Mouse (Mus musculus): Measurements from ENCODE around the gene Scarb1. TPM values are rescaled to one million over a fixed set of nuclear protein-coding genes. Genes with fewer than 3 reads are reported as not detected.

Gene Scarb1
- total RNA-seq, 1 experiment from 2014 or later = 1,988 TPM

DNA sequence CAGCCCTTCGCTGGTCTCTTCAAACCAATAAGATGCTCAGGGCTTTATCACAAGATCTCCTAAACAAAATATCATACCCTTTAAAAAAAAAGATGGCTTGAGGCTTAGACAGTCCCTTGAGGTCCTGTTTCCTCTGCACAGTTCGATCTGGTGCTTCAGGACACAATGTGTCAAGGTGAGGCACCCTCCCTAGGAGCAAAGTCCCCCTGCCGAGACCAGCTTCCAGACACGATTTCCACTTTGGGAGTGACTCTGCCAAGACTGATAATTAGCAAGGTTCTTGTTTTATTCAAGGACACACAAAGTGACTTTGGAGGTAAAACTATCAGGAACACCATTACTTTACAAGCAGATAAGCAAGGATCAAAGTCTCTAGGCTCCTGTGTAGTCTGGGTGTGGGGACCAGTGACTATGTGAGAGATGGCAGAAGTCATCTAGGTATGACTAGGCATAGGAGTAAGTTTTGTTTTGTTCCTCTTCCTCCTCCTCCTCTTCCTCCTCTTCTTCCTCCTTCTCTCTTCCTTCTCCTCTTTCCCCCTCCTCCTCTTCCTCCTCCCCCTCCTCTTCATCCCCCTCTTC is 24.0 kb upstream of the Scarb1 start:
- no peak for DNase-seq

GRCm38 (mm10) chr5:125363894-125364293 is 23.0 kb upstream of the Scarb1 start:
- peak; percentile 57 for DNase-seq

DNA sequence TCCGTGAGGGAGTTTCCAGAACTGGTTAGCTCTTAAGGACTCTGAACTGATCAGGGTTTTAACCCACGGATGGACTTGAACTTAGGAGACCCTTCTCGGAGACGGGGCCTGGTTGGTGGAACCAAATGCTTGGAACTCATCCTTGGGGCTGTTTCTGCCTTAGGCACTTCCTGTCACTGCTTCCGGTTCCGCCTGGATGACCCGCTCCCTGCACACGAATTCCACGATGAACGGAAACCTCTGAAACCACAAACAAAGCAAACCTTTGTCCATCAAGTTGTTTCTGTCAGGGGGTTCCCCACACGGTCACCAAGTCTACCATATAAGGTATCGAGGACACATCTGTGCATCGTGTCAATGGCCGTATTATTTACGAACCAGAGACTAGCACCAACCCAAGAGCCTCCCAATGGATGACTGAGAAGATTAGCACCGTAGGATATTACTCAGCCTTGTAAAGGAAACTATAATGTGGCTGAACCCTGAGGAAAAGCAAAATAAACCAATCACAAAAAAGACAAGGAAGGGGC is 20.2 kb upstream of the Scarb1 start:
- no peak for DNase-seq

DNA sequence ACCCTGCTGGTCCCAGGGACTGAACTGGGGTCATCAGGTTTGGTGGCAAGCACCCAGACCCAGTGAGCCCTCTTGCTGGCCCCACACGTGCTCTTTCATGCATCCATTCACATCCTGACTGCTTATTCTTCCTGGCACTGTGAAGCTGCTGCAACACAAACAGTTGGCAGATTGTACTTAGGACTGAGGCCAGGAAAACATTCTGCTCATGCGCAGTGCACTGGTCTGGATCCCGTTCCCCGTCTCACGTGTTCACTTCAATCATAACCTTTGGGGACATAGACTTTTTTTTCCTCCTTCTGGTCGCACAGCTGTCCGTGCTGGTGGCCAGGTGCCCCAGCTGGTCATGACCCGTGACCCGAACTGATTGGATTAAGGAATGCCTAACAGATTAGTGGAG is 19.7 kb upstream of the Scarb1 start:
- DNase-seq = no peak

- DNase-seq = no peak
These were observed 17.3 kb upstream of the Scarb1 start for GRCm38 (mm10) chr5:125358270-125358608.

DNA sequence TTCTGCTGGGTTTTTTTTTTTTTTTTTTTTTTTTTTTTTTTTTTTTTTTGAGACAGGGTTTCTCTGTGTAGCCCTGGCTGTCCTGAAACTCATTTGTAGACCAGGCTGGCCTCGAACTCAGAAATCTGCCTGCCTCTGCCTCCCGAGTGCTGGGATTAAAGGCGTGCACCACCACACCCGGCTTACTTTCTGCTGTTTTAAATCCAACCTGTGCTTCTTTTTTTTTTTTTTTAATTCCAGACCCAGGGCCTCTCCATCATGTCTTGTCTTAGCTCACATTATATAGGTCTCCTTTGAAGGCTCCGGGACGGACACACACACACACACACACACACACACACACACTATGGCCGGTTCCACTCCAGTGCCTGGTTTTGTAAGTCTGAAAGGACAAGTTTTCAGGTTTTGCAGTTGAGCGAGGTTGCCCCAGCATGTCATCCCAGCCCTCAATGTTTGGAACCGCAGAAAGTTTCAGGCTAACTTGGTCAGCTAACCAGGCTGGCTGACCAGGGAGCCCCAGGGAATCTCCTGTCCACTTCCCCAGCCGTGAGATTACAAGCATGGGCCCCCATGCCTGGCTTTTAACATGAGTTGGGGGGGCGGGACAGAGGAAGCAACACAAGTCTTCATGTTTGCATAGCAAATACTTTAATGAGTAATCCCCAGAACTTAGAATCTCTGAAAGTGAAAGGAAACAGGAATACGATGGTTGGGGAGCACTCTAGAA is 16.8 kb upstream of the Scarb1 start:
- DNase-seq = no peak

DNA sequence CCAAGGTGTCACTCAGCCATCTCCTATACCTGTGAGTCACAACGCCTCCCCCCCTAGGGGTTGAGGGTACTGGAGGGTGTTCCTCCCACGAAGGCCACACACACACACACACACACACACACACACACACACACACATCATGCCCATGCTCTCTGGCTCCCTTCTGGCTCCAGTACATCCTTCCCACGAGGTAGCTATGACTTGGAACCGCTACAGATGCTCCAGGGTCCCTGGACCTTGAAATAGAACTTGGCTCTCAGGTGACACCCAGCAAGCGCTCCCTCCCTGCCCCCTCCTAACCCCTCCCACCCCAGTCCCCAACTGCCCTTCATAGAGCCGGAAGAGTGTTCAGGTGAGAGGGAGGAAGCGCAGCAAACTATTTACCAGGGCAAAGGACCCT is 14.8 kb upstream of the Scarb1 start:
- DNase-seq = no peak

GRCm38 (mm10) chr5:125354885-125355492 is 14.1 kb upstream of the Scarb1 start:
- no peak for DNase-seq

DNA sequence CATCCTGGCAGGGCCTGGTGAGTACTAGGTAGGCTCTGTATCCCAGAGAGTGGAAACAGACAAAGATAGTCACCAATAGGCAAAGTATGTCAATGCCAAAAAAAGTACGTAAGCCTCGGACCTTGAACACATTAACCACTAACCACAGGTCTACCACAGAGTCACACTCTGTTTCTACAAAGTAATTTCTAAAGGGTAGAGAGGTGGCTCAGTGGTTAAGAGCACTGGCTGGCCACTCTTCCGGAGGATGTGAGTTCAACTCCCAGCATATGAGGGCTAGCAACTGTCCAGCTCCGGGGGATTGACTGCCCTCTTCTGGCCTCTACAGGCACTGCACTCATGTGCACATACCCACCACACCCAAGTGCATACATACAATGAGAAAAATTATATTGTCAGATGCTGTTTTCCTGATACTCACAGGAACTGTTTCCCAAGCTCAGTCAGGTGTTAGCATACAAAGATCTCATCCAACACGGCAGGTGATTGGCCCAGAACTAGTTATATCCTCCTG is 11.9 kb upstream of the Scarb1 start:
- no peak for DNase-seq

GRCm38 (mm10) chr5:125351939-125352338 is 11.0 kb upstream of the Scarb1 start:
- no peak for DNase-seq

DNA sequence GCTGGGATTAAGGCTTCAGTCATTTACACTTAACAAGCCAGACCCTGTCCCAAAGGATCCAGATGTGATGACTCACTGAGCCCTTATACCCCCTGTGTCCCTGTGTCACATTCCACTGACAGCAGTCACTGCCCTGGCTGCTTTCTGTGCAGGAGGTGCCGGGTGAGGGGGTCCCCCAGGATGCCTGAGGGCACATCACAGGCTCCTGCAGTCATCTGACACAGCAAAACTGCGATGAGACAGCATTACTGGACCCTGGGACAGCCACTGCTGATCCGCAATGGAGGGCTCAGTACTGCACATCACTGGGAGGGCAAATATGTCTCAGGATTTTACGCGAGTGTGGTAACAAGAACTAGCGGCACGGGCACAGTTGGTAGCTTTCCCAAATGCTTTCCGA is 10.2 kb upstream of the Scarb1 start:
- DNase-seq = no peak

GRCm38 (mm10) chr5:125349391-125349790 is 8.5 kb upstream of the Scarb1 start:
- no peak for DNase-seq

DNA sequence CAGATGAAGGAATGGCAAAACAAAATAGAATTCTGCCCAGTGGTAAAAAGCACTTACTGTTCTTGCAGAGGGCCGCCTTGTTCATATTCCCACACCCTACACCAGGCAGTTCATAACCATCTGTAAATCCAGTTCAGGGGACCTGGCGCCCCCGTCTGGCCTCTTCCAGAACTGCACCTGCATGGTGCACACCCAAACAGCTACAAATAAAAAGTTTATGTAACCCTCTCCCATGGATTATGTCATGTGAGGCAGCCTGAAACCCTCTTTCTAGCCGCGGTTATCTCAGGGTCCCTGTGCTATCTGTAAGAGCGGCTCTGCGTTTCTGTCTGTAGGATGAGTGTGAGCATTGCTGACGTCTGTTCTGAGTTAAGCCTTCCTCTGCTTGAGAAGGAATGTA is 7.6 kb upstream of the Scarb1 start:
- DNase-seq = peak; percentile 81

GRCm38 (mm10) chr5:125348067-125348466 is 7.2 kb upstream of the Scarb1 start:
- no peak for DNase-seq

DNA sequence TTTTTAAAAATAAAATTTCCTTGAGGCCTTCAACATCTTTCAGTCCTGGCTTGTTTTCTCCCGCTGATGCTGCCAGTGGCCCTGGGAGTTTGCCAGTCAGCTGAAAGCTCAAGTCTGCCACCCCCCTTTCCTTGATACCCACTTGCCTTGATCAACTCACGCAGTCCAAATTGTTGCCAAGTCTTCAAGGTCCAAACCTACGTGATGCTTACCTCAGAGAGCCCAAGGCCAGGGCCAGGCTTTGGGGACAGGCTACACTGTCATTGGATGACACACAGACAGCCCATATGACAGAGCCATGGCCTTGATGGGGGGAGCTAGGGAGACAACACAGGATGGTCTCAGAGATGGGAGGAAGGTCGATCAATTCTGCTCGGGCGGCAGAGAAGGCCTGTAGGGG is 3.4 kb upstream of the Scarb1 start:
- DNase-seq = peak; percentile 70

DNA sequence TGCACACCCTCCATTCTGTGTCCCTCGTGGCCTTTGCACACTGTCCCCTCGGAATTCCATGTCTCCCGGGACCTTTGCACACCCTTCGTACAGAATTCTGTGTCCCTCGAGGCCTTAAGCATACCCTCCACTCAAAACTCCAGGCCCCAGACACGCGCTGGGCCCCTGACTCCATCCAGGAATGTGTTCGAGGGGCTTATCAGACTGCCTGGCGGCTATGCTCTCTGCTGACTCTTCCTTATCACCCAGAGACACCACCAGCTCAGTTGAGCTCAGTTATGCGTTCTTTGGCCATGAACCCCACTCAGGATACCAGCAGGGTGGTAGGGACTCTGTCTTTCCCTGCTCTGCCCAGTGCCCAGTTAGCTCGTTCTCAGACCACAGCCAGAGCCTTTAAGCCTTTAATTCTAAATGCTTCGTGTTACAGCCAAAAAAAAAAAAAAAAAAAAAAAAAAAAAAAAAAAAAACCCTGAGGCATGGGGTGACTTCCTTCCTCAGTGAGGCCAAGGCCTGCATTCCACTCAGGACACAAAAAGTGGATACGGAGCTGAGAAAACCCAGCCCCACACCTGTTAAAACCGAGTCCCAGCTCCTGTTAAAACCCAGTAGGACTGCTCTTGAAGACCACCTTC is 681 bp upstream of the Scarb1 start:
- DNase-seq = no peak

DNA sequence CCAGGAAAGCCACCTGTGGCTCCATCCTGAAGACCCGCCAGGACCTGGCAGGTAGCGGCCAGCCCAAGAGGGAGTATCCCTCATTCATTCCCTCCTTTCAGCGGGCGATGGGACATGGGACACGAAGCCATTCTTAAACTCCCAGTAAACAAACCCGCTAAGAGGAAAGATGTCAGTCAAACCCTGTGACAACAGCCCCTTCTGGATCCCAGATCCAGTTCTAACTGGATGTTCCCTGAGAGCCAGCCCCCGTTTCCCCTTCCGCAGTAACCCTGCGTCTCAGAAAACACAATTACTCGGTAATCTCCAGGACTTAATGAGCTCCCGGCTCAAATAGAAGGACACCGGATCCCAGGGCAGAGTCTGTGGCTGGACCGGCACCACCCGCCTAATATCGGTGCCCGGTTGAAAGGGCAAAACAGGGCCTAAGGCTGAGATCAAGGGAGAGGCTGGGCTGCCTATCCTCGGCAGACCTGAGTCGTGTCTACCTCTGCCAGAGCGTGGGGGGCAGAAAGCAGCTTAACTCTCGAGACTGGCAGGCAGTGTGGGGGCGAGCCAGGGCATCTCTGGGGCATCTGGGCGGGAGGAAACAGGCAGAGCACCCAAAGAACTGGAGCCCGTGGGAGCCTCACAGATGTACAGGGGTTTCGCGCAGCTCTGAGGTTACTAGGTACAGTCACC is 903 bp downstream of the Scarb1 start:
- DNase-seq = no peak

GRCm38 (mm10) chr5:125339108-125339751 is 1.7 kb downstream of the Scarb1 start:
- DNase-seq = peak; percentile 38

GRCm38 (mm10) chr5:125337526-125337925 is 3.4 kb downstream of the Scarb1 start:
- DNase-seq = no peak

- DNase-seq = peak; percentile 19
These were observed 3.9 kb downstream of the Scarb1 start for GRCm38 (mm10) chr5:125337012-125337411.

- no peak for DNase-seq
These were observed 7.9 kb downstream of the Scarb1 start for GRCm38 (mm10) chr5:125333009-125333408.

GRCm38 (mm10) chr5:125332333-125332732 is 8.6 kb downstream of the Scarb1 start:
- DNase-seq = peak; percentile 30
